Mouse (Mus musculus) hindbrain, embryonic 14.5 days (tissue): ENCODE measurements around the gene Fetub. TPM values are rescaled to one million over a fixed set of nuclear protein-coding genes. Genes with fewer than 3 reads are reported as not detected.
A peak's percentile ranks its signal among the peaks of the same experiment; 100 is the strongest.

ENCODE experiments used
- ATAC-seq: fragments of 200-750 bp; cut with Nextera tagmentation; 2 replicates; pipeline ENCODE4 v1.8.0; 2017; ENCODE audit warnings: moderate number of reproducible peaks, mild to moderate bottlenecking, moderate TSS enrichment, moderate library complexity; ENCODE audit not compliant: low FRiP score
- DNase-seq: peaks from one replicate; pipeline ENCODE4 v3.0.0-alpha.2; 2015; ENCODE audit warnings: low spot score
- H3K27ac ChIP-seq: fragments of 300-500 bp; sonication (generic); 2 replicates; pipeline ENCODE4 v1.5.1; 2014; ENCODE audit warnings: mild to moderate bottlenecking, moderate library complexity
- H3K27me3 ChIP-seq: fragments of 300-500 bp; sonication (generic); 2 replicates; pipeline ENCODE4 v1.6.1; 2014; ENCODE audit warnings: mild to moderate bottlenecking, low read length, mixed read lengths; ENCODE audit not compliant: control insufficient read depth, insufficient read depth
- H3K36me3 ChIP-seq: fragments of 300-500 bp; sonication (generic); replicated peaks from 2 replicates; pipeline ENCODE4 v1.6.1; 2014; ENCODE audit not compliant: control insufficient read depth, insufficient read depth
- H3K4me1 ChIP-seq: fragments of 300-500 bp; sonication (generic); replicated peaks from 2 replicates; pipeline ENCODE4 v1.6.1; 2014; ENCODE audit warnings: antibody characterized with exemption, low read length, mixed read lengths; ENCODE audit not compliant: control insufficient read depth, insufficient read depth
- H3K4me2 ChIP-seq: fragments of 300-500 bp; sonication (generic); replicated peaks from 2 replicates; pipeline ENCODE4 v1.6.1; 2014; ENCODE audit warnings: mild to moderate bottlenecking, moderate library complexity
- H3K4me3 ChIP-seq: fragments of 300-500 bp; sonication (generic); replicated peaks from 2 replicates; pipeline ENCODE4 v1.5.1; 2014; ENCODE audit warnings: mild to moderate bottlenecking, low read length
- H3K9ac ChIP-seq: fragments of 300-500 bp; sonication (generic); 2 replicates; pipeline ENCODE4 v1.6.1; 2014
- H3K9me3 ChIP-seq: fragments of 300-500 bp; sonication (generic); 2 replicates; pipeline ENCODE4 v1.6.1; 2016; ENCODE audit warnings: low read length; ENCODE audit not compliant: control insufficient read depth
- WGBS: fragments of 180-500 bp; shearing (Covaris S2); extraction: QIAGEN DNeasy Blood & Tissue Kit; methylation state at CpG from one replicate; pipeline ENCODE4 v1.1.7; 2014; 5-methylcytosine and 5-hydroxymethylcytosine counted together
- polyA plus RNA-seq: library from polyadenylated mRNA; unstranded; fragments of >200 nt; fragmentation: Nextera tagmentation; extraction: Ambion mirVana; gene quantifications from 2 replicates; pipeline ENCODE4 v1.2.1, GENCODE M21; 2014

The Fetub gene
- not detected in 2 replicates for polyA plus RNA-seq

DNA sequence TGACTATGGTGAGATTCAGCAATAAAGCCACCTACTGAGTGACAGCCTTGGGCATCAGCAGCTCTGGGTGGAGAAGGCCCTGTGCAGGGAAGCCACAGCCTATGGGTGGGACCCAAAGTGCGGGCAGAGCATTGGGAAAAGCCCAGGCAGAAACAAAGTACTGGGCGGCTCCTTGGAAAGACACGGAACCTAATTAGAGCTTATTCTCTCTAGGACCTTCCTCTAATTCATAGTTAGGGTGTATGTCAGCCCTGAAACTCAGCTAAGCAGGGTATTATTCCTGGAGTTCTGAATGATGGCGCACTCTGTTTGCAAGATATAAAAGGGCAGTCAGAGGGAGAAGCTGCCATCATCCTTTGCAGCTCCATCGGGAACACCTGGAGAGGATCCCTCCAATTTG is at the start of gene Fetub:
Gene Fetub, plus strand, starts transcription at position 301 of the 400 bp plus-strand sequence.
- Histone ChIP-seq H3K4me3 (no peak within 1 kb of the TSS), H3K27ac (no peak within 1 kb of the TSS), H3K27me3 (no peaks in the 10 kb centered on the region), H3K36me3 (no peaks in the 10 kb centered on the region), H3K9me3 (no peaks in the 10 kb centered on the region), H3K4me2 (no peak within 1 kb of the TSS), H3K9ac (no peak within 1 kb of the TSS), H3K4me1 (no peaks in the 10 kb centered on the region)
- DNase-seq = no peak
- ATAC-seq = no peak
- WGBS = 96% methylated on average over 5 of the region's 5 CpGs

DNA sequence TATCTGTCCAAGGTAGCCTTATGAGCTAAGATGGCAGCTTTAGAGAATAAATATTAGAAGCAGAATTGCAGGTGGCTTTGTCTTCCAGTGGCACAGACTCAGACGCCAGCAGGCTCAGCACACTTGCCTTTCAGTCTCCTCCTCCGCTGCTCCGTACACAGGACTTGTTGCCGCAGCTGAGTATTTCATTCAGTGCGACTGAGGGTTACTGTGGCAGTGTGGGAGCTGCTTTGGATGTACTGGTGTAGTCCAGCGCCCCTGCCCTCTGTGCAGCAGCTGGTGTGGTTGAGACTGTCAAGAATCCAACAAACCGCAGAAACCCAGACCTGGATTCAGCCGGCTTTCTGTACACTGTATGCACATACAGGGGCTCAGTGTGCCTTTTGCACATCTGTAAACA is 45.7 kb upstream of the Fetub start:
- Histone ChIP-seq H3K4me3 (no peak overlapping the region), H3K27me3 (no peaks in the 10 kb centered on the region), H3K4me2 (no peak overlapping the region), H3K9me3 (no peaks in the 10 kb centered on the region), H3K36me3 (peaks cover 66% of the 10 kb centered on the region), H3K27ac (no peak overlapping the region), H3K9ac (no peak overlapping the region), H3K4me1 (no peaks in the 10 kb centered on the region)
- DNase-seq (no peak), ATAC-seq (no peak)
- WGBS = 93% methylated on average over 8 of the region's 8 CpGs

DNA sequence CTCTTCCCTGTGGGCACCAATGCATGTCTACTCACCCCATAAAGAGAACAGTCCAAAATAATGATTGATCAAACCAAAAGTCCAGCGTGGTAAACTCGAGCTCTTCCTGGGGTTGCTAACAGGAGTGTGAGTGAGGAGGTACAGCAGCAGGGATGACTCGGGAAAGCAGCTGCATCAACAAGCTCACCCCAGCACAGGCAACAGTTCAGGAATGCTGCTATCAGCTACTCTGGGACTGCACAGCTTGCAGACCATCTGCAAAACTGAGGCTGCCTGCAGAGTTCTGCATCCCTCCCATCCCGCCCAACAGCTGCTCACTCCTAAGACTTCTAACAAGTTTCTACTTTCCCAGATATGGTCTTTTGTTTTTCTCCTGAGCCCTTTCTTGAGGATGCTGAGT is 44.8 kb upstream of the Fetub start:
- Histone ChIP-seq H3K4me3 (no peak overlapping the region), H3K4me1 (no peaks in the 10 kb centered on the region), H3K27ac (no peak overlapping the region), H3K27me3 (no peaks in the 10 kb centered on the region), H3K4me2 (no peak overlapping the region), H3K36me3 (peaks cover 57% of the 10 kb centered on the region), H3K9ac (no peak overlapping the region), H3K9me3 (no peaks in the 10 kb centered on the region)
- ATAC-seq = no peak
- DNase-seq = no peak
- 78% methylated on average over 4 of the region's 4 CpGs for WGBS

DNA sequence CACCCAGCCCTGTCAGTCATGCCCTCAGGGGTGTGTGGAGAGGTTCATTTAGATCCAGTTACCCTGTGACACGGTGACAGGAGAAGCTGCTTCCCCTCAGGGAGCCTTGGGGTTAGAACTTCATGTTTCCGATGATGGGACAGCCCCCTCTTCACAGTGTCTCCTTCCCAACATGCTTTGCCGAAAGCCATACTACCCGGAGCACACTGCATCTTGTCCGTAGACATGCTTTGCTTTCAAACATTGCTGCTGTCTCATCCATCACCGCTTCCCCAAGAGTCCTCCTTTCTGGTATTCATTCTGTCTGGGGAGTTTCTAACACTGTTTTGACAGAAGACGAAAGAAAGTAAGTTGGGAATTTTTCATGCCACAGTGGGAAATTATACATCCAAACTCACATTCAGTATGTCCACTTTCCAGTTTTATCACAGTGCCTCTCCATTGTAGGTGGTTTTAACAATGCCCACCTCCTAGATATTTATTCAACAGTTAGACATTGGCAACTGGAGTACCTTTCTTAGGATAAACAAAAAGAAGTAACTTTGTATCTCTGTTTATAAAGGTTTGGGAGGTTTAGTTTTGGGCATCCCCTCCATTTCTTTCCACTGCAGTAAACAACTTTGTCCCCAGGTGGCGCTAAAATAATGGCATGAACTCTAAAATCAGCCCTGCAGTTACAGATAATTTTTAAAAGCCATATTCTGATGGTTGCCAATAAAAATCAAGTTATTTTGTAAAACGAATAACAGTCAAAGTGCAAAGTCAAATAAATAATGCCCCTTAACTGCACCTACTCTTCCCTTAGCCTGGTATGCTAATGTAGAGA is 41.7 kb upstream of the Fetub start:
- Histone ChIP-seq H3K36me3 (peaks cover 27% of the 10 kb centered on the region), H3K9ac (no peak overlapping the region), H3K4me2 (no peak overlapping the region), H3K27ac (no peak overlapping the region), H3K4me3 (no peak overlapping the region), H3K27me3 (no peaks in the 10 kb centered on the region), H3K9me3 (no peaks in the 10 kb centered on the region), H3K4me1 (no peaks in the 10 kb centered on the region)
- no peak for ATAC-seq
- WGBS = 42% methylated on average over 9 of the region's 9 CpGs
- peak; percentile 83 for DNase-seq

DNA sequence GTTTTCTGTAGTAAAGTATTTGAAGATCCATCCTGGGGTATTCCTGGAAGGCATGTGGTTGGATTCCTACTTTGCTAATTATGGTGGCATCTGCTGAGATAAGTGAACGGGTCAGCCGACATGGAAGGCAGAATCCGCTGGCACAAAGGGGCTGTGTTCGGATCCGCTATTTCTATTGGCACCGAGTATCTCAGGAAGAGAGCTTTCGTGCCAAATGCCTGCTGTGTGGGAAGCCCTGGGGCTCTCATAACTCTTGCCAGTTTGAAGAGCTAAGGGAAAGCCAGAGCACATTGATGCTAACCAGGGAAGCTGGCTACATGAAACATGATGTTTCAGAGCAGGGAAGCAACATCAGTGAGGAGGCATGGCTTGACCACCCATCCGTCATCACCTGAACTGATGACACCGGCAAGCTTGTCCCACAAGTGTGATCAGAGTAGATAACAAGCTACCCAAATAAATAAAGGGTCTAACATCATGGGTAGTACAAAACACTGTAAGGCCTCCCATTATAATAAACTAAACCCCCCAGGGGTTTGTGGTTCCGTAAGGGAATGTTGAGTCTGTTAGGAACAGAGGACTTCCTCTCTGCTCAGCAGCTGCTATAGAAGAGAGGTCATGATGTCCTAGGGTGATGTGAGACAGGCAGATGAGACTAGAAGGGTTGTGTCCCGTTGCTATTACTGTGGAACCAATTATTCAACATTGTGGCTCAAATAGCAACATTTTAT is 40.3 kb upstream of the Fetub start:
- no peak overlapping the region for H3K27ac ChIP-seq
- 67% methylated on average over 11 of the region's 11 CpGs for WGBS
- no peaks in the 10 kb centered on the region for H3K9me3 ChIP-seq
- no peak for ATAC-seq
- H3K4me3 ChIP-seq = no peak overlapping the region
- no peak overlapping the region for H3K9ac ChIP-seq
- no peak for DNase-seq
- no peak overlapping the region for H3K4me2 ChIP-seq
- H3K36me3 ChIP-seq = peaks cover 13% of the 10 kb centered on the region
- H3K27me3 ChIP-seq = no peaks in the 10 kb centered on the region
- no peaks in the 10 kb centered on the region for H3K4me1 ChIP-seq

DNA sequence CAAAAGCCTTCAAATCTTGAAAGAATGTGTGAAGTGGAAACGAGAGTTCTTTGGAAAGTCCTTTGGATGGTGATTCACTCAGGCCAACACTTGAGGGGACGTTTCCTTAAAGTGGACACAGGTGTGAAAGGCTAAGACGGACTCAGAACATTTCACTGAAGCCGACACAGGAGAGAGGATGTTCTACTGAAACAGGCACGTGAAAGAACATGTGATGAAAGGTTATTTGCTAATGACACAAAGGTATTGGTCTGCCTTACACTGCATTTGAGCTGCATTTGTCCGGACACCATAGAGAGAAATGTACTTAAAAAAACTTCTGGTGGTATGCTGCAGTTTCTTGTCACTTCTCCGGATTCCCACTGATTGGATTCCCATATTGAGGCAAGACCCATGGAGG is 39.4 kb upstream of the Fetub start:
- ATAC-seq = no peak
- H3K9ac ChIP-seq = no peak overlapping the region
- WGBS = 84% methylated on average over 7 of the region's 7 CpGs

DNA sequence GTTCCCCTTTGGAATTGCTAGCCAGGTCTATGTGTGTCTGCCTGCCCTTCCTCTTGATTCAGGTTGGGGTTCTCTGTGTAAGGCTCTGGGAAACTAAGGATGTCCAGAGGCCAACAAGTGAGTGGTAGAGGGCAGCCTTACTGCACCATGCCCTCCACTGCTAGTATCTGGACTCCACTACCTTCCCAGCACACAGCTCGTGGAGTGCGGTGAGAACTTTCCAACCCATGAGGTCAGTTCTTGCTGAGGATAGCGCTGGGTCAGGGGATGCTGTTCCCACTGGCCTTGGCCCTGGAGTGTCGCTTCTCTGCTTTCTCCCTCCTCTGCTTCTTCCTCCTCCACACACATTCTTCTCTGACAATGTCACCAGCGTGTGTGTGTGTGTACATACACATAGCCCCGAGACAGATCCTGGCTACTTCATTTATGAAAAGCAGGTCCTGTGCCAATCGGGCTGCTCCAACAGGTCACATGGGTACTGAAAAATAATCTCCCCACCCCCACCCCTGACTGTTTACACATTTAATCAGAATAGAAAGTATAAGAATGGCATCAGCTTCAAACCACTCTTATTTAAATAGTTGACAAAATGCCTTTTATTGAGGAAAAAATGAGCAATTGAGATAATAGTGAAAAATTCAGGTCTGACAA is 38.1 kb upstream of the Fetub start:
- no peaks in the 10 kb centered on the region for H3K36me3 ChIP-seq
- H3K9me3 ChIP-seq = no peaks in the 10 kb centered on the region
- ATAC-seq = no peak
- no peak overlapping the region for H3K4me3 ChIP-seq
- no peak overlapping the region for H3K27ac ChIP-seq
- H3K27me3 ChIP-seq = no peaks in the 10 kb centered on the region
- DNase-seq = no peak
- no peak overlapping the region for H3K4me2 ChIP-seq
- 60% methylated on average over 7 of the region's 7 CpGs for WGBS
- no peaks in the 10 kb centered on the region for H3K4me1 ChIP-seq
- H3K9ac ChIP-seq = no peak overlapping the region

More for the DNA sequence above, 39.4 kb upstream of the Fetub start:
- peaks cover 4% of the 10 kb centered on the region for H3K36me3 ChIP-seq
- H3K9me3 ChIP-seq = no peaks in the 10 kb centered on the region
- H3K4me3 ChIP-seq = no peak overlapping the region
- no peaks in the 10 kb centered on the region for H3K4me1 ChIP-seq
- no peak for DNase-seq
- H3K27me3 ChIP-seq = no peaks in the 10 kb centered on the region
- no peak overlapping the region for H3K27ac ChIP-seq
- no peak overlapping the region for H3K4me2 ChIP-seq

DNA sequence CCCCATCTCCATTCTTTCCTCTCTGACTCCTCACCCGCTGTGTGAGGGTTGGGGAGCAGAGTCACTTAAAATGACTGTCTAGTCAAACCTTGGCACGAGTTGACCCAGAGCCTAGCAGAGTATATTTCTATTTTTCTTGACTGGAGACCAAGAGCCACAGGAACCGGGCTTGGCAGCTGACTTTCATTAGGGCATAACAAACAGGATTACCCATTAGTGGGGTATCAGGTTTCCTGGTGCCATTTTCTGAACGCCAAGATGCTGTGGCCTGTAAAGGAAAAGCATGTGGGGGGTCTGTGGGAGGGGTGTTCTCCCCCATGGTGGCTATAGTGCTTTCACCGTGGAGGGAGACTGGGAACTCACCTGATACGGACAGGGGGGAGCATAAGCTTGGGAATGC is 37.2 kb upstream of the Fetub start:
- Histone ChIP-seq H3K4me3 (no peak overlapping the region), H3K27ac (no peak overlapping the region), H3K27me3 (no peaks in the 10 kb centered on the region), H3K9me3 (no peaks in the 10 kb centered on the region), H3K4me1 (no peaks in the 10 kb centered on the region), H3K9ac (no peak overlapping the region), H3K36me3 (no peaks in the 10 kb centered on the region), H3K4me2 (no peak overlapping the region)
- DNase-seq (no peak), ATAC-seq (no peak)
- 22% methylated on average over 6 of the region's 6 CpGs for WGBS

DNA sequence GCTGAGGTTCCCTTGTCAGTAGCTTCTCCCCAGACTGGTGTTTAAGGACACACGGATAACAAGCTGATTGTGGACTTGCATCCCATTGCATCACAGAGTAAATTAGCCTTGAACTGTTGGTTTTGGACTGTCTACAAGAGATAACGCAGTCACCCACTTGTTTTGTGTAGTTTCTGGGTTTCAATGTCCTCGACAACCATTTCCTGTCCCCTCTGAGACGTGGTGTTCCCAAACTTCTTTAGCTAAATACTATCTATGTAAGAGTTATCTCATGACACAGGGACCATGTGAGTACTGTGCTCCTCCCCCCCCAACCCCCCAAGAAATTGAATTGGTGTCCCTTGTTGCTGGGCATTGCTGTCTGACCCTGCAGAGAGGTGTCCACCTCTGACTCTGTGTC is 36.6 kb upstream of the Fetub start:
- WGBS = 79% methylated on average over 4 of the region's 4 CpGs

More for the DNA sequence above, 36.6 kb upstream of the Fetub start:
- Histone ChIP-seq H3K4me1 (no peaks in the 10 kb centered on the region), H3K9me3 (no peaks in the 10 kb centered on the region), H3K4me2 (no peak overlapping the region), H3K9ac (no peak overlapping the region), H3K4me3 (no peak overlapping the region), H3K27me3 (no peaks in the 10 kb centered on the region), H3K36me3 (no peaks in the 10 kb centered on the region), H3K27ac (no peak overlapping the region)
- DNase-seq = no peak
- ATAC-seq = no peak
